Mouse (Mus musculus) MEL (cell line): ENCODE data around the gene Shpk.

ENCODE experiments used
- BHLHE40 ChIP-seq: IDR thresholded peaks from 2 replicates; pipeline ENCODE4 v1.6.1; 2012; ENCODE audit warnings: low read depth, mild to moderate bottlenecking, inconsistent platforms, low read length, improper control_type of control experiment, borderline replicate concordance
- CHD1 ChIP-seq: IDR thresholded peaks from 2 replicates; pipeline ENCODE4 v1.6.1; 2012; ENCODE audit warnings: low read depth, mild to moderate bottlenecking, inconsistent platforms, low read length, improper control_type of control experiment
- CTCF ChIP-seq, 3 experiments: IDR thresholded peaks in 2 of 3; conservative IDR thresholded peaks in 1 of 3; 2 replicates each; pipeline ENCODE4 v1.5.1; 2011 to 2012; ENCODE audit warnings: low read length in 3 of 3, low read depth in 2 of 3, mild to moderate bottlenecking in 2 of 3, improper control_type of control experiment in 1 of 3, inconsistent platforms in 1 of 3, mixed read lengths in 1 of 3, moderate library complexity in 1 of 3; ENCODE audit not compliant: control insufficient read depth in 1 of 3, insufficient read depth in 1 of 3, poor library complexity in 1 of 3, severe bottlenecking in 1 of 3
- GATA1 ChIP-seq: IDR thresholded peaks from 2 replicates; pipeline ENCODE4 v1.6.1; 2011; ENCODE audit warnings: low read depth, low read length, improper control_type of control experiment
- MAFK ChIP-seq: IDR thresholded peaks from 2 replicates; pipeline ENCODE4 v1.6.1; 2011; ENCODE audit warnings: low read depth, mild to moderate bottlenecking, low read length, improper control_type of control experiment, borderline replicate concordance
- MAX ChIP-seq: IDR thresholded peaks from 2 replicates; pipeline ENCODE4 v1.6.1; 2011; ENCODE audit warnings: low read length, improper control_type of control experiment
- MYC ChIP-seq: IDR thresholded peaks from 2 replicates; pipeline ENCODE4 v1.6.1; 2011; ENCODE audit warnings: low read depth, mild to moderate bottlenecking, low read length, improper control_type of control experiment, moderate library complexity
- POLR2AphosphoS5 ChIP-seq: IDR thresholded peaks from 2 replicates; pipeline ENCODE4 v1.6.1; 2012; ENCODE audit warnings: low read depth, borderline replicate concordance, mild to moderate bottlenecking, inconsistent platforms, low read length, moderate library complexity, mixed read lengths
- TBP ChIP-seq: IDR thresholded peaks from 2 replicates; pipeline ENCODE4 v1.8.0; 2011; ENCODE audit warnings: low read depth, low read length, improper control_type of control experiment
- USF2 ChIP-seq, 2 experiments: IDR thresholded peaks; 2 replicates each; pipeline ENCODE4 v1.6.1; 2011 to 2012; ENCODE audit warnings: improper control_type of control experiment in 2 of 2, low read length in 2 of 2, borderline replicate concordance in 1 of 2, inconsistent platforms in 1 of 2, low read depth in 1 of 2, mild to moderate bottlenecking in 1 of 2; ENCODE audit not compliant: insufficient read depth in 1 of 2

DNA sequence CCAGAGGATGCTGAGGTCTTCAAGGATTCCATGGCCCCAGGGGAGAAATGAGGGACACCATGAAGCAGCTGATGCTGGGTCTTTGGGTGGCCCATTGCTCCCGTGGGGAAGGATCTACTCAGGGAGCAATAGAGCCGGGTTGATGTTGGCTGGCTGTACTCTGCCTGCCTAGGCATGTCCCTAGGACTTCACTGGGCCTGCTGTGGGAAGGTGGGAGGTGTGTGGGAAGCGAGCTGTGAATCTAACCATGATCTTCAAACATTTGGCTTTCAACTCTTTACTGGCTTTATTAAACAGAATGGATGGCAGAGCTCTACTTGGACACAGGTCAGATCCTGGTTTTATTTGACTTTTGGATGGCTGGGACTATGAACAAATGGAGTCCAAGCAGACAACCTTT, 61.2 kb downstream of the Shpk start:
- TF ChIP-seq MAFK (no peak), GATA1 (no peak), CHD1 (no peak), BHLHE40 (no peak), USF2 (IDR thresholded peaks at IDR 0.05; ENCODE audit: borderline replicate concordance in 1 of 2, insufficient read depth in 1 of 2, low read depth in 1 of 2, low read length in 2 of 2) (no peak), CTCF (IDR thresholded peaks at IDR 0.05 in 2 of 3, conservative IDR thresholded peaks at IDR 0.05 in 1 of 3; ENCODE audit: control insufficient read depth in 1 of 3, insufficient read depth in 1 of 3, low read depth in 2 of 3, low read length in 3 of 3, poor library complexity in 1 of 3, severe bottlenecking in 1 of 3) (no peak), TBP (no peak), MAX (no peak), MYC (no peak), POLR2AphosphoS5 (no peak)
